Mouse (Mus musculus): Measurements from ENCODE around the gene Nif3l1. TPM values are rescaled to one million over a fixed set of nuclear protein-coding genes. Genes with fewer than 3 reads are reported as not detected.

The Nif3l1 gene
- polyA plus RNA-seq, 1 experiment: 29.1 TPM

GRCm38 (mm10) chr1:58409553-58410197, 35.3 kb upstream of the Nif3l1 start:
- 76% methylated on average over 5 of the region's 5 CpGs for WGBS
- Histone ChIP-seq H3K4me3 (replicated peaks; ENCODE audit: insufficient read depth, low read depth, low read length) (no peak overlapping the region), H3K27ac (ENCODE audit: insufficient read depth, low read length) (no peak overlapping the region), H3K4me1 (ENCODE audit: control insufficient read depth, insufficient read depth, low read length) (no peaks in the 10 kb centered on the region), H3K27me3 (ENCODE audit: control insufficient read depth, insufficient read depth, low read length) (no peaks in the 10 kb centered on the region)
- TF ChIP-seq CTCF (IDR thresholded peaks at IDR 0.05; ENCODE audit: borderline replicate concordance, insufficient read depth, low read depth, low read length) (no peak), POLR2A (IDR thresholded peaks at IDR 0.05; ENCODE audit: borderline replicate concordance, insufficient read depth, low read length) (no peak)
- DNase-seq: no peak

GRCm38 (mm10) chr1:58410198-58410588, 34.8 kb upstream of the Nif3l1 start:
- H3K4me3 ChIP-seq (replicated peaks; ENCODE audit: insufficient read depth, low read depth, low read length): no peak overlapping the region
- 75% methylated on average over 3 of the region's 3 CpGs for WGBS
- H3K27ac ChIP-seq (ENCODE audit: insufficient read depth, low read length): no peak overlapping the region
- no peak for DNase-seq
- no peak for TF ChIP-seq CTCF (IDR thresholded peaks at IDR 0.05; ENCODE audit: borderline replicate concordance, insufficient read depth, low read depth, low read length)
- no peak for TF ChIP-seq POLR2A (IDR thresholded peaks at IDR 0.05; ENCODE audit: borderline replicate concordance, insufficient read depth, low read length)
- no peaks in the 10 kb centered on the region for H3K27me3 ChIP-seq (ENCODE audit: control insufficient read depth, insufficient read depth, low read length)
- no peaks in the 10 kb centered on the region for H3K4me1 ChIP-seq (ENCODE audit: control insufficient read depth, insufficient read depth, low read length)

- no peak for DNase-seq
- WGBS: 86% methylated on average over 7 of the region's 7 CpGs
- H3K4me1 ChIP-seq (ENCODE audit: control insufficient read depth, insufficient read depth, low read length): no peaks in the 10 kb centered on the region; the same call in 1 of the 2 replicates
- no peak overlapping the region for H3K4me3 ChIP-seq (replicated peaks; ENCODE audit: insufficient read depth, low read depth, low read length)
- TF ChIP-seq CTCF (IDR thresholded peaks at IDR 0.05; ENCODE audit: borderline replicate concordance, insufficient read depth, low read depth, low read length): no peak
- TF ChIP-seq POLR2A (IDR thresholded peaks at IDR 0.05; ENCODE audit: borderline replicate concordance, insufficient read depth, low read length): no peak
- H3K27me3 ChIP-seq (ENCODE audit: control insufficient read depth, insufficient read depth, low read length): no peaks in the 10 kb centered on the region
- H3K27ac ChIP-seq (ENCODE audit: insufficient read depth, low read length): no peak overlapping the region
Measured at GRCm38 (mm10) chr1:58410776-58411175, 34.2 kb upstream of the Nif3l1 start.

GRCm38 (mm10) chr1:58415442-58415841, 29.5 kb upstream of the Nif3l1 start:
- no peak for TF ChIP-seq POLR2A (IDR thresholded peaks at IDR 0.05; ENCODE audit: borderline replicate concordance, insufficient read depth, low read length)
- no peak; the same call in 1 of the 2 replicates for TF ChIP-seq CTCF (IDR thresholded peaks at IDR 0.05; ENCODE audit: borderline replicate concordance, insufficient read depth, low read depth, low read length)
- DNase-seq: no peak
- Histone ChIP-seq H3K27me3 (ENCODE audit: control insufficient read depth, insufficient read depth, low read length) (no peaks in the 10 kb centered on the region), H3K4me3 (replicated peaks; ENCODE audit: insufficient read depth, low read depth, low read length) (no peak overlapping the region), H3K27ac (ENCODE audit: insufficient read depth, low read length) (no peak overlapping the region), H3K4me1 (ENCODE audit: control insufficient read depth, insufficient read depth, low read length) (peaks cover 4% of the 10 kb centered on the region; the same call in 1 of the 2 replicates)
- 23% methylated on average over 1 of the region's 1 CpGs for WGBS

GRCm38 (mm10) chr1:58416048-58416447, 28.9 kb upstream of the Nif3l1 start:
- 51% methylated on average over 2 of the region's 2 CpGs for WGBS
- TF ChIP-seq CTCF (IDR thresholded peaks at IDR 0.05; ENCODE audit: borderline replicate concordance, insufficient read depth, low read depth, low read length): no peak
- no peak for TF ChIP-seq POLR2A (IDR thresholded peaks at IDR 0.05; ENCODE audit: borderline replicate concordance, insufficient read depth, low read length)
- H3K4me1 ChIP-seq (ENCODE audit: control insufficient read depth, insufficient read depth, low read length): peaks cover 4% of the 10 kb centered on the region; the same call in 1 of the 2 replicates
- no peak for DNase-seq
- no peak overlapping the region for H3K4me3 ChIP-seq (replicated peaks; ENCODE audit: insufficient read depth, low read depth, low read length)
- no peaks in the 10 kb centered on the region for H3K27me3 ChIP-seq (ENCODE audit: control insufficient read depth, insufficient read depth, low read length)
- H3K27ac ChIP-seq (ENCODE audit: insufficient read depth, low read length): no peak overlapping the region

- DNase-seq: no peak
- Histone ChIP-seq H3K4me3 (replicated peaks; ENCODE audit: insufficient read depth, low read depth, low read length) (peak overlapping the region; percentile 44), H3K4me1 (ENCODE audit: control insufficient read depth, insufficient read depth, low read length) (peaks cover 4% of the 10 kb centered on the region; the same call in 1 of the 2 replicates), H3K27ac (ENCODE audit: insufficient read depth, low read length) (no peak overlapping the region), H3K27me3 (ENCODE audit: control insufficient read depth, insufficient read depth, low read length) (no peaks in the 10 kb centered on the region)
- WGBS: 23% methylated on average over 10 of the region's 10 CpGs
- TF ChIP-seq POLR2A (IDR thresholded peaks at IDR 0.05; ENCODE audit: borderline replicate concordance, insufficient read depth, low read length): no peak
- TF ChIP-seq CTCF (IDR thresholded peaks at IDR 0.05; ENCODE audit: borderline replicate concordance, insufficient read depth, low read depth, low read length): no peak
Measured at GRCm38 (mm10) chr1:58420032-58420431, 24.9 kb upstream of the Nif3l1 start.

GRCm38 (mm10) chr1:58420961-58421360, 24.0 kb upstream of the Nif3l1 start:
- no peak for TF ChIP-seq POLR2A (IDR thresholded peaks at IDR 0.05; ENCODE audit: borderline replicate concordance, insufficient read depth, low read length)
- TF ChIP-seq CTCF (IDR thresholded peaks at IDR 0.05; ENCODE audit: borderline replicate concordance, insufficient read depth, low read depth, low read length): no peak
- H3K4me3 ChIP-seq (replicated peaks; ENCODE audit: insufficient read depth, low read depth, low read length): peak overlapping the region; percentile 30
- H3K27ac ChIP-seq (ENCODE audit: insufficient read depth, low read length): no peak overlapping the region
- H3K27me3 ChIP-seq (ENCODE audit: control insufficient read depth, insufficient read depth, low read length): no peaks in the 10 kb centered on the region
- whole genome bisulfite sequencing: 2% methylated on average over 7 of the region's 7 CpGs
- peak; percentile 68 to 73 for DNase-seq
- peaks cover 4% of the 10 kb centered on the region; the same call in 1 of the 2 replicates for H3K4me1 ChIP-seq (ENCODE audit: control insufficient read depth, insufficient read depth, low read length)

- H3K4me1 ChIP-seq (ENCODE audit: control insufficient read depth, insufficient read depth, low read length): peaks cover 4% of the 10 kb centered on the region; the same call in 1 of the 2 replicates
- H3K27me3 ChIP-seq (ENCODE audit: control insufficient read depth, insufficient read depth, low read length): no peaks in the 10 kb centered on the region
- WGBS: 2% methylated on average over 13 of the region's 13 CpGs
- H3K27ac ChIP-seq (ENCODE audit: insufficient read depth, low read length): no peak overlapping the region
- peak overlapping the region; percentile 93 for H3K4me3 ChIP-seq (replicated peaks; ENCODE audit: insufficient read depth, low read depth, low read length)
- no peak for TF ChIP-seq POLR2A (IDR thresholded peaks at IDR 0.05; ENCODE audit: borderline replicate concordance, insufficient read depth, low read length)
- TF ChIP-seq CTCF (IDR thresholded peaks at IDR 0.05; ENCODE audit: borderline replicate concordance, insufficient read depth, low read depth, low read length): no peak
- DNase-seq: peak in 1 of 2 experiments; percentile 45
Measured at GRCm38 (mm10) chr1:58422879-58423278, 22.1 kb upstream of the Nif3l1 start.
